Mouse (Mus musculus) heart, embryonic 16.5 days (tissue): ENCODE results near the gene Gm5678. TPM values are rescaled to one million over a fixed set of nuclear protein-coding genes. Genes with fewer than 3 reads are reported as not detected.
"Not testable (repeated sequence)": the region's sequence is repeated elsewhere in the genome, so short reads cannot be mapped to it uniquely, and the experiment has no call there.

Experiments used
- ATAC-seq: fragments of 200-750 bp; cut with Nextera tagmentation; replicated peaks from 2 replicates; pipeline ENCODE4 v1.8.0; 2017; ENCODE audit warnings: moderate number of reproducible peaks; ENCODE audit not compliant: insufficient read depth, low FRiP score; ENCODE audit errors: extremely low read depth
- H3K27ac ChIP-seq: fragments of 300-500 bp; sonication (generic); 2 replicates; pipeline ENCODE4 v1.5.1; 2014; ENCODE audit warnings: mild to moderate bottlenecking, low read length, control low read depth, moderate library complexity
- H3K27me3 ChIP-seq: fragments of 300-500 bp; sonication (generic); 2 replicates; pipeline ENCODE4 v1.6.1; 2014; ENCODE audit warnings: low read length, mixed read lengths; ENCODE audit not compliant: control insufficient read depth, insufficient read depth
- H3K36me3 ChIP-seq: fragments of 300-500 bp; sonication (generic); 2 replicates; pipeline ENCODE4 v1.6.1; 2014; ENCODE audit not compliant: control insufficient read depth, insufficient read depth
- H3K4me1 ChIP-seq: fragments of 300-500 bp; sonication (generic); 2 replicates; pipeline ENCODE4 v1.6.1; 2014; ENCODE audit warnings: low read length, mixed read lengths; ENCODE audit not compliant: control insufficient read depth, insufficient read depth
- H3K4me2 ChIP-seq: fragments of 300-500 bp; sonication (generic); 2 replicates; pipeline ENCODE4 v1.6.1; 2014; ENCODE audit warnings: low read depth, mild to moderate bottlenecking, control low read depth, low read length
- H3K4me3 ChIP-seq: fragments of 300-500 bp; sonication (generic); 2 replicates; pipeline ENCODE4 v1.5.1; 2014; ENCODE audit warnings: mild to moderate bottlenecking, control low read depth, low read length
- H3K9ac ChIP-seq: fragments of 300-500 bp; sonication (generic); 2 replicates; pipeline ENCODE4 v1.6.1; 2014; ENCODE audit warnings: low read length, control low read depth
- H3K9me3 ChIP-seq: fragments of 300-500 bp; sonication (generic); replicated peaks from 2 replicates; pipeline ENCODE4 v1.6.1; 2016; ENCODE audit warnings: low read length; ENCODE audit not compliant: control insufficient read depth
- WGBS: fragments of 180-500 bp; shearing (Covaris S2); extraction: QIAGEN DNeasy Blood & Tissue Kit; methylation state at CpG from one replicate; pipeline ENCODE4 v1.1.7; 2014; 5-methylcytosine and 5-hydroxymethylcytosine counted together
- polyA plus RNA-seq: library from polyadenylated mRNA; unstranded; fragments of >200 nt; fragmentation: Nextera tagmentation; extraction: Ambion mirVana; gene quantifications from 2 replicates; pipeline ENCODE4 v1.2.1, GENCODE M21; 2015

Gene Gm5678
- polyA plus RNA-seq, 1 experiment from 2014 or later: not detected

GRCm38 (mm10) chr16:93604481-93604969, 23.4 kb upstream of the Gm5678 start:
- Histone ChIP-seq H3K36me3 (no peaks in the 10 kb centered on the region), H3K27ac (peak overlapping the region; percentile 91; the same call in 1 of the 2 replicates), H3K27me3 (no peaks in the 10 kb centered on the region), H3K4me1 (peaks cover 9% of the 10 kb centered on the region), H3K9ac (peak overlapping the region; percentile 85), H3K4me3 (peak overlapping the region; percentile 78), H3K9me3 (no peaks in the 10 kb centered on the region), H3K4me2 (peak overlapping the region; percentile 96)
- ATAC-seq: no peak
- WGBS: 5% methylated on average over 16 of the region's 16 CpGs

- Histone ChIP-seq H3K4me1 (peaks cover 9% of the 10 kb centered on the region), H3K4me2 (peak within 1 kb of the TSS; percentile 96), H3K9ac (peak within 1 kb of the TSS; percentile 85), H3K4me3 (peak within 1 kb of the TSS; percentile 78), H3K36me3 (no peaks in the 10 kb centered on the region), H3K27me3 (no peaks in the 10 kb centered on the region), H3K27ac (no peak within 1 kb of the TSS), H3K9me3 (no peaks in the 10 kb centered on the region)
- 73% methylated on average over 4 of the region's 4 CpGs for WGBS
- no peak for ATAC-seq
Measured at GRCm38 (mm10) chr16:93605553-93605952, 22.3 kb upstream of the Gm5678 start, which contains the start of gene Cbr1. TSS of gene Cbr1 (plus strand) at chr16:93605853.

GRCm38 (mm10) chr16:93606146-93606545, 21.8 kb upstream of the Gm5678 start:
- Histone ChIP-seq H3K4me1 (peaks cover 9% of the 10 kb centered on the region), H3K9me3 (no peaks in the 10 kb centered on the region), H3K27ac (no peak overlapping the region), H3K4me3 (no peak overlapping the region), H3K36me3 (peaks cover 3% of the 10 kb centered on the region; the same call in 1 of the 2 replicates), H3K4me2 (no peak overlapping the region), H3K27me3 (no peaks in the 10 kb centered on the region), H3K9ac (no peak overlapping the region)
- WGBS: 84% methylated on average over 7 of the region's 7 CpGs
- no peak for ATAC-seq

GRCm38 (mm10) chr16:93607669-93608101, 20.2 kb upstream of the Gm5678 start:
- Histone ChIP-seq H3K9me3 (no peaks in the 10 kb centered on the region), H3K4me1 (peaks cover 9% of the 10 kb centered on the region), H3K36me3 (peaks cover 4% of the 10 kb centered on the region; the same call in 1 of the 2 replicates), H3K27ac (peak overlapping the region; percentile 76), H3K27me3 (no peaks in the 10 kb centered on the region), H3K9ac (peak overlapping the region; percentile 82), H3K4me2 (peak overlapping the region; percentile 86), H3K4me3 (peak overlapping the region; percentile 75)
- ATAC-seq: peak; percentile 53
- WGBS: under 1% methylated on average over 32 of the region's 32 CpGs

GRCm38 (mm10) chr16:93608731-93609130, 19.2 kb upstream of the Gm5678 start:
- Histone ChIP-seq H3K9me3 (no peaks in the 10 kb centered on the region), H3K4me1 (peaks cover 9% of the 10 kb centered on the region), H3K4me3 (no peak overlapping the region), H3K4me2 (peak overlapping the region; percentile 86), H3K9ac (no peak overlapping the region), H3K27me3 (no peaks in the 10 kb centered on the region), H3K27ac (no peak overlapping the region), H3K36me3 (peaks cover 4% of the 10 kb centered on the region; the same call in 1 of the 2 replicates)
- WGBS: 76% methylated on average over 7 of the region's 8 CpGs
- no peak for ATAC-seq

- Histone ChIP-seq H3K4me1 (peaks cover 1% of the 10 kb centered on the region; the same call in 1 of the 2 replicates), H3K27ac (no peak overlapping the region), H3K36me3 (peaks cover 4% of the 10 kb centered on the region; the same call in 1 of the 2 replicates), H3K9me3 (no peaks in the 10 kb centered on the region), H3K4me3 (no peak overlapping the region), H3K27me3 (no peaks in the 10 kb centered on the region), H3K9ac (no peak overlapping the region), H3K4me2 (no peak overlapping the region)
- ATAC-seq: no peak
- 91% methylated on average over 4 of the region's 4 CpGs for WGBS
Measured at GRCm38 (mm10) chr16:93609796-93610195, 18.1 kb upstream of the Gm5678 start.

- no peak overlapping the region for H3K4me2 ChIP-seq
- H3K9me3 ChIP-seq: no peaks in the 10 kb centered on the region
- peaks cover 4% of the 10 kb centered on the region; the same call in 1 of the 2 replicates for H3K36me3 ChIP-seq
- H3K27me3 ChIP-seq: no peaks in the 10 kb centered on the region
- 90% methylated on average over 4 of the region's 4 CpGs for WGBS
- no peak overlapping the region for H3K9ac ChIP-seq
- ATAC-seq: no peak
- no peaks in the 10 kb centered on the region for H3K4me1 ChIP-seq
- no peak overlapping the region for H3K4me3 ChIP-seq
- no peak overlapping the region for H3K27ac ChIP-seq
Measured at GRCm38 (mm10) chr16:93610961-93611360, 16.9 kb upstream of the Gm5678 start.

- ATAC-seq: no peak
- Histone ChIP-seq H3K4me3 (no peak overlapping the region), H3K9me3 (no peaks in the 10 kb centered on the region), H3K4me2 (no peak overlapping the region), H3K27ac (no peak overlapping the region), H3K27me3 (no peaks in the 10 kb centered on the region), H3K36me3 (peaks cover 4% of the 10 kb centered on the region; the same call in 1 of the 2 replicates), H3K9ac (no peak overlapping the region), H3K4me1 (no peaks in the 10 kb centered on the region)
- 30% methylated on average over 5 of the region's 5 CpGs for WGBS
Measured at GRCm38 (mm10) chr16:93615118-93615870, 12.6 kb upstream of the Gm5678 start.

GRCm38 (mm10) chr16:93623759-93624158, 4.1 kb upstream of the Gm5678 start:
- ATAC-seq, H3K4me2 ChIP-seq, H3K9ac ChIP-seq, H3K4me1 ChIP-seq, H3K4me3 ChIP-seq, H3K36me3 ChIP-seq, H3K9me3 ChIP-seq, H3K27ac ChIP-seq, H3K27me3 ChIP-seq: not testable (repeated sequence)
- 76% methylated on average over 4 of the region's 4 CpGs for WGBS
